Mouse (Mus musculus): ENCODE results near the gene Slc2a6. TPM values are rescaled to one million over a fixed set of nuclear protein-coding genes. Genes with fewer than 3 reads are reported as not detected.

The Slc2a6 gene
- total and polyA plus RNA-seq, 3 experiments, result 22.1 to 55.9 (median 43.3) TPM

GRCm38 (mm10) chr2:27037008-27037407 is 9.2 kb upstream of the Slc2a6 start:
- Histone ChIP-seq H3K27ac (ENCODE audit: insufficient read depth, low read depth) (no peak overlapping the region), H3K4me3 (replicated peaks in 1 of 3; ENCODE audit: low read depth in 2 of 3, low read length in 2 of 3, poor library complexity in 1 of 3) (no peak overlapping the region), H3K4me1 (ENCODE audit: control insufficient read depth in 1 of 2, insufficient read depth in 2 of 2) (peaks cover 19 to 48% of the 10 kb centered on the region in 2 experiments), H3K27me3 (replicated peaks) (peaks cover 26% of the 10 kb centered on the region), H3K79me2 (replicated peaks; ENCODE audit: control insufficient read depth, extremely low read depth, insufficient read depth, poor library complexity, severe bottlenecking) (no peaks in the 10 kb centered on the region), H3K9ac (ENCODE audit: insufficient read depth, low read depth) (no peak overlapping the region), H3K9me3 (replicated peaks; ENCODE audit: low read length) (no peaks in the 10 kb centered on the region), H3K4me2 (ENCODE audit: insufficient read depth, low read depth, poor library complexity, severe bottlenecking) (no peak overlapping the region), H3K36me3 (replicated peaks in 1 of 2; ENCODE audit: control insufficient read depth in 1 of 2, insufficient read depth in 1 of 2, low read length in 1 of 2) (no peaks in the 10 kb centered on the region)
- in situ Hi-C loops (cut with MboI; ENCODE audit: low pct_ligation_motif_present, low pct_unique_long_range_greater_than_20kb, low sequenced_read_pairs), result loop anchor here (5.0 kb wide), 1 partner anchor 395 kb away; no protein-coding TSS in a partner anchor
- TF ChIP-seq CHD1 (IDR thresholded peaks at IDR 0.05; ENCODE audit: low read depth, low read length) (no peak), JUND (conservative IDR thresholded peaks at IDR 0.05; ENCODE audit: low read depth, low read length) (no peak), SMC3 (IDR thresholded peaks at IDR 0.05; ENCODE audit: low read depth, low read length) (no peak), RCOR1 (conservative IDR thresholded peaks at IDR 0.05; ENCODE audit: low read depth, low read length) (no peak), ETS1 (conservative IDR thresholded peaks at IDR 0.05; ENCODE audit: low read depth, low read length) (no peak), POLR2AphosphoS2 (IDR thresholded peaks at IDR 0.05; ENCODE audit: low read depth, low read length) (no peak), JUN (IDR thresholded peaks at IDR 0.05; ENCODE audit: insufficient read depth, low read depth, low read length) (no peak), NELFE (IDR thresholded peaks at IDR 0.05; ENCODE audit: low read depth, low read length) (no peak), MXI1 (IDR thresholded peaks at IDR 0.05; ENCODE audit: low read depth, low read length) (no peak), MAFK (IDR thresholded peaks at IDR 0.05; ENCODE audit: insufficient replicate concordance, low read length) (no peak), USF1 (IDR thresholded peaks at IDR 0.05; ENCODE audit: low read depth, low read length) (no peak), E2F4 (IDR thresholded peaks at IDR 0.05; ENCODE audit: insufficient replicate concordance, low read depth, low read length) (no peak), RAD21 (IDR thresholded peaks at IDR 0.05; ENCODE audit: low read depth, low read length) (no peak), ZMIZ1 (IDR thresholded peaks at IDR 0.05; ENCODE audit: low read depth, low read length) (no peak), CHD2 (IDR thresholded peaks at IDR 0.05; ENCODE audit: low read length) (no peak), POLR2A (IDR thresholded peaks at IDR 0.05; ENCODE audit: low read depth, low read length) (no peak), MEF2A (IDR thresholded peaks at IDR 0.05; ENCODE audit: borderline replicate concordance, low read depth, low read length) (no peak), ZC3H11A (IDR thresholded peaks at IDR 0.05; ENCODE audit: low read depth, low read length) (no peak)
- dilution Hi-C loops (cut with MboI; ENCODE audit: extremely low pct_ligation_motif_present, extremely low pct_unique_long_range_greater_than_20kb, low sequenced_read_pairs), result no loop called here
- DNase-seq (ENCODE audit: extremely low read depth), result peak; percentile 34

GRCm38 (mm10) chr2:27036003-27036402 is 8.2 kb upstream of the Slc2a6 start:
- Histone ChIP-seq H3K4me2 (ENCODE audit: insufficient read depth, low read depth, poor library complexity, severe bottlenecking) (0 out of 2 replicates have a peak overlapping the region, but pooled peaks have one; percentile 32), H3K79me2 (replicated peaks; ENCODE audit: control insufficient read depth, extremely low read depth, insufficient read depth, poor library complexity, severe bottlenecking) (no peaks in the 10 kb centered on the region), H3K27ac (ENCODE audit: insufficient read depth, low read depth) (no peak overlapping the region), H3K9ac (ENCODE audit: insufficient read depth, low read depth) (no peak overlapping the region), H3K9me3 (replicated peaks; ENCODE audit: low read length) (no peaks in the 10 kb centered on the region), H3K4me3 (replicated peaks in 1 of 3; ENCODE audit: low read depth in 2 of 3, low read length in 2 of 3, poor library complexity in 1 of 3) (no peak overlapping the region), H3K4me1 (ENCODE audit: control insufficient read depth in 1 of 2, insufficient read depth in 2 of 2) (peaks cover 19 to 48% of the 10 kb centered on the region in 2 experiments), H3K27me3 (replicated peaks) (peaks cover 17% of the 10 kb centered on the region), H3K36me3 (replicated peaks in 1 of 2; ENCODE audit: control insufficient read depth in 1 of 2, insufficient read depth in 1 of 2, low read length in 1 of 2) (no peaks in the 10 kb centered on the region)
- in situ Hi-C loops (cut with MboI; ENCODE audit: low pct_ligation_motif_present, low pct_unique_long_range_greater_than_20kb, low sequenced_read_pairs), result loop anchor here (5.0 kb wide), 1 partner anchor 394 kb away; no protein-coding TSS in a partner anchor
- peak; percentile 45 for DNase-seq (ENCODE audit: extremely low read depth)
- dilution Hi-C loops (cut with MboI; ENCODE audit: extremely low pct_ligation_motif_present, extremely low pct_unique_long_range_greater_than_20kb, low sequenced_read_pairs), result no loop called here
- TF ChIP-seq JUND (conservative IDR thresholded peaks at IDR 0.05; ENCODE audit: low read depth, low read length), result no peak
- no peak for TF ChIP-seq MAFK (IDR thresholded peaks at IDR 0.05; ENCODE audit: insufficient replicate concordance, low read length)
- no peak for TF ChIP-seq JUN (IDR thresholded peaks at IDR 0.05; ENCODE audit: insufficient read depth, low read depth, low read length)
- TF ChIP-seq KAT2A (IDR thresholded peaks at IDR 0.05; ENCODE audit: insufficient replicate concordance, low read length), result no peak
- TF ChIP-seq CHD1 (IDR thresholded peaks at IDR 0.05; ENCODE audit: low read depth, low read length), result no peak
- TF ChIP-seq RAD21 (IDR thresholded peaks at IDR 0.05; ENCODE audit: low read depth, low read length), result no peak
- peak; percentile 80 for TF ChIP-seq TCF12 (IDR thresholded peaks at IDR 0.05; ENCODE audit: low read depth, low read length)
- no peak for TF ChIP-seq HCFC1 (IDR thresholded peaks at IDR 0.05; ENCODE audit: low read depth, low read length)
- no peak for TF ChIP-seq POLR2AphosphoS2 (IDR thresholded peaks at IDR 0.05; ENCODE audit: low read depth, low read length)
- no peak for TF ChIP-seq UBTF (IDR thresholded peaks at IDR 0.05; ENCODE audit: low read depth, low read length)
- TF ChIP-seq NRF1 (IDR thresholded peaks at IDR 0.05; ENCODE audit: low read depth, low read length), result no peak
- TF ChIP-seq BHLHE40 (IDR thresholded peaks at IDR 0.05; ENCODE audit: low read depth, low read length), result peak; percentile 64
- TF ChIP-seq TBP (conservative IDR thresholded peaks at IDR 0.05; ENCODE audit: low read depth, low read length), result no peak
- no peak for TF ChIP-seq NELFE (IDR thresholded peaks at IDR 0.05; ENCODE audit: low read depth, low read length)
- peak; percentile 62 for TF ChIP-seq EP300 (IDR thresholded peaks at IDR 0.05; ENCODE audit: low read length)
- no peak; the same call in 1 of the 2 replicates for TF ChIP-seq ETS1 (conservative IDR thresholded peaks at IDR 0.05; ENCODE audit: low read depth, low read length)
- TF ChIP-seq IRF4 (IDR thresholded peaks at IDR 0.05; ENCODE audit: low read depth, low read length), result peak; percentile 24; the same call in 1 of the 2 replicates
- TF ChIP-seq CHD2 (IDR thresholded peaks at IDR 0.05; ENCODE audit: low read length), result no peak
- no peak for TF ChIP-seq USF1 (IDR thresholded peaks at IDR 0.05; ENCODE audit: low read depth, low read length)
- TF ChIP-seq ZKSCAN1 (IDR thresholded peaks at IDR 0.05; ENCODE audit: borderline replicate concordance, low read depth, low read length), result no peak
- TF ChIP-seq CTCF (conservative IDR thresholded peaks at IDR 0.05 in 1 of 2, IDR thresholded peaks at IDR 0.05 in 1 of 2; ENCODE audit: low read depth in 2 of 2, low read length in 2 of 2), result no peak
- TF ChIP-seq GABPA (IDR thresholded peaks at IDR 0.05; ENCODE audit: insufficient replicate concordance, low read depth, low read length), result no peak
- TF ChIP-seq MAZ (IDR thresholded peaks at IDR 0.05; ENCODE audit: low read depth, low read length), result peak; percentile 72; the same call in 1 of the 2 replicates
